Comparison of ENCODE assay signal across 25 mouse cellular contexts in the genomic region with DNA sequence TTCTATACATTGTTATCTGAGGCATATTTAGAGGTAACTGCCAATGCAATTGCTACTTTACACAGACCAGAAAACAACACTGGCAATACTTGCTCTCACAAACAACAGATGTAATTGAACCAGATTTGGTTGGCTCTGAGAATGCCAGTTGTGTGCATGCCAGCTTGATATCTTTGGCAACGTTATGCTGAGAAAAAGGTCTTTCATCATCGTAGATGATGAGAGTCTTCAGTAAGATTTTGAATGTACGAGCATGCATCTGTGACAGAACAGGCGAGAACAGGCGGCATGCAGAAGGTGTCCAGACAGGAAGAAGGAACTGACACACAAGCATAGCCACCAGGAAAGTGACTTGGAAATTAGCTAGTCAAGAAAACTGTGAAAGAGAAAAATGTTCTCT.
DNase-seq lines count a peak whose midpoint lies in the region; ATAC-seq and TF ChIP-seq lines count a peak whose summit lies in the region.
"Had no signal": no experiment of that assay in that cellular context is flagged by ENCODE, and none has a peak within 500 bp of the region (broad histone marks: within the 10 kb centered on the region; RNA-seq: fewer than 3 reads in every experiment).

No protein-coding gene starts in this region.

- no peak overlapping the region for H3K27ac ChIP-seq in heart, embryonic 12.5 days (ENCODE audit: poor library complexity, severe bottlenecking)
- no peak overlapping the region for H3K27ac ChIP-seq in liver, adult 2 months (replicated peaks; ENCODE audit: insufficient read depth, low read depth, low read length)
- no peak overlapping the region for H3K27ac ChIP-seq in liver, postnatal 0 days (ENCODE audit: low read depth)
- H3K27ac ChIP-seq in forebrain, postnatal 0 days (ENCODE audit: low read depth, low read length), result no peak overlapping the region
- H3K27ac ChIP-seq: embryonic facial prominence, embryonic 12.5 days; heart, embryonic 10.5 days; hindbrain, embryonic 12.5 days; kidney, postnatal 0 days; liver, embryonic 13.5 days had no signal

- ATAC-seq in heart, embryonic 12.5 days (ENCODE audit: insufficient number of reproducible peaks, low FRiP score), result no peak
- no peak for ATAC-seq in liver, postnatal 0 days
- ATAC-seq in forebrain, postnatal 0 days, result peak; percentile 77
- ATAC-seq: intestine, embryonic 16.5 days had no signal

- H3K4me3 ChIP-seq in heart, embryonic 12.5 days, result no peak overlapping the region
- H3K4me3 ChIP-seq in liver, adult 2 months (ENCODE audit: insufficient read depth, low read depth, low read length), result no peak overlapping the region
- no peak overlapping the region for H3K4me3 ChIP-seq in liver, postnatal 0 days (ENCODE audit: low read depth, low read length)
- H3K4me3 ChIP-seq in forebrain, postnatal 0 days (ENCODE audit: low read depth, low read length), result no peak overlapping the region
- H3K4me3 ChIP-seq: embryonic facial prominence, embryonic 12.5 days; heart, embryonic 10.5 days; hindbrain, embryonic 12.5 days; liver, embryonic 13.5 days had no signal

- H3K9ac ChIP-seq in heart, embryonic 12.5 days, result no peak overlapping the region
- H3K9ac ChIP-seq in liver, adult 2 months (ENCODE audit: low read depth, low read length), result no peak overlapping the region
- no peak overlapping the region for H3K9ac ChIP-seq in liver, postnatal 0 days (replicated peaks)
- no peak overlapping the region for H3K9ac ChIP-seq in forebrain, postnatal 0 days
- H3K9ac ChIP-seq: embryonic facial prominence, embryonic 12.5 days; hindbrain, embryonic 12.5 days; liver, embryonic 13.5 days had no signal

- no peak overlapping the region for H3K4me2 ChIP-seq in heart, embryonic 12.5 days
- H3K4me2 ChIP-seq in liver, postnatal 0 days (ENCODE audit: low read depth, low read length), result no peak overlapping the region
- no peak overlapping the region for H3K4me2 ChIP-seq in forebrain, postnatal 0 days (ENCODE audit: low read depth)
- H3K4me2 ChIP-seq: embryonic facial prominence, embryonic 12.5 days; hindbrain, embryonic 12.5 days; liver, embryonic 13.5 days had no signal

- 85% methylated on average over 5 of the region's 5 CpGs for WGBS in heart, embryonic 12.5 days
- 58% methylated on average over 5 of the region's 5 CpGs for WGBS in liver, adult 2 months
- 84% methylated on average over 5 of the region's 5 CpGs for WGBS in liver, postnatal 0 days (ENCODE audit: insufficient replicate concordance)
- 55% methylated on average over 5 of the region's 5 CpGs for WGBS in forebrain, postnatal 0 days

- no peak for TF ChIP-seq POLR2A in liver, adult 2 months (IDR thresholded peaks at IDR 0.05; ENCODE audit: extremely low read depth, insufficient read depth, low read length)

- peaks cover 4% of the 10 kb centered on the region; the same call in 1 of the 2 replicates for H3K79me2 ChIP-seq in liver, adult 2 months (ENCODE audit: control insufficient read depth, insufficient read depth, low read length)

- H3K4me1 ChIP-seq in heart, embryonic 12.5 days (replicated peaks), result no peaks in the 10 kb centered on the region
- H3K4me1 ChIP-seq in liver, adult 2 months (ENCODE audit: control insufficient read depth, insufficient read depth, low read length), result no peaks in the 10 kb centered on the region
- peaks cover 8% of the 10 kb centered on the region; the same call in 1 of the 2 replicates for H3K4me1 ChIP-seq in liver, postnatal 0 days (ENCODE audit: insufficient read depth)
- H3K4me1 ChIP-seq in forebrain, postnatal 0 days (ENCODE audit: insufficient read depth), result no peaks in the 10 kb centered on the region
- H3K4me1 ChIP-seq: heart, embryonic 10.5 days had no signal

- peaks cover 9% of the 10 kb centered on the region for H3K9me3 ChIP-seq in heart, embryonic 12.5 days (replicated peaks)
- H3K9me3 ChIP-seq in liver, postnatal 0 days (ENCODE audit: low read length), result peaks cover 5% of the 10 kb centered on the region; the same call in 1 of the 2 replicates
- peaks cover 7% of the 10 kb centered on the region for H3K9me3 ChIP-seq in forebrain, postnatal 0 days (ENCODE audit: low read length)

- peaks cover 9% of the 10 kb centered on the region for H3K36me3 ChIP-seq in heart, embryonic 12.5 days
- H3K36me3 ChIP-seq in liver, adult 2 months (ENCODE audit: control insufficient read depth, insufficient read depth, low read length), result no peaks in the 10 kb centered on the region; the same call in 1 of the 2 replicates
- 0 out of 2 replicates have a peak, but pooled peaks cover 2% of the 10 kb centered on the region for H3K36me3 ChIP-seq in liver, postnatal 0 days (replicated peaks; ENCODE audit: insufficient read depth, low read length)
- H3K36me3 ChIP-seq in forebrain, postnatal 0 days (ENCODE audit: insufficient read depth), result no peaks in the 10 kb centered on the region

- no peaks in the 10 kb centered on the region for H3K27me3 ChIP-seq in heart, embryonic 12.5 days (replicated peaks)
- H3K27me3 ChIP-seq in liver, adult 2 months (ENCODE audit: control insufficient read depth, insufficient read depth, low read length), result no peaks in the 10 kb centered on the region
- no peaks in the 10 kb centered on the region for H3K27me3 ChIP-seq in liver, postnatal 0 days (ENCODE audit: insufficient read depth, low read length)
- no peaks in the 10 kb centered on the region for H3K27me3 ChIP-seq in forebrain, postnatal 0 days (ENCODE audit: insufficient read depth, low read length)
- H3K27me3 ChIP-seq: embryonic facial prominence, embryonic 12.5 days; hindbrain, embryonic 12.5 days; liver, embryonic 13.5 days had no signal

- DNase-seq in heart, adult 11 months, result peak; percentile 40
- DNase-seq in liver, adult 2 months (ENCODE audit: extremely low read depth, low read depth, low spot score), result peak; percentile 24
- DNase-seq in liver, postnatal 0 days, result no peak
- DNase-seq in forebrain, postnatal 0 days, result peak; percentile 69
- DNase-seq in right cerebral cortex, adult 2 months (ENCODE audit: low spot score in 2 of 2), result no peak
- DNase-seq: adrenal gland, adult 2 months; adrenal gland, postnatal 36 days; B cell, adult 2 months; cerebellum, adult 9-10 months; cerebellum, postnatal 36 days; gastrocnemius, postnatal 14 days; heart, postnatal 36 days; kidney, adult 8-10 months; left cerebral cortex, postnatal 4 days; liver, embryonic 13.5 days; lung, adult 2 months; lung, postnatal 10 days; midbrain, embryonic 14.5 days; right cerebral cortex, postnatal 14 days had no signal

- no peak for TF ChIP-seq CTCF in liver, adult 2 months (IDR thresholded peaks at IDR 0.05; ENCODE audit: low read depth, low read length)
- TF ChIP-seq CTCF in liver, postnatal 0 days (IDR thresholded peaks at IDR 0.05; ENCODE audit: low read depth), result no peak
- no peak for TF ChIP-seq CTCF in forebrain, postnatal 0 days (IDR thresholded peaks at IDR 0.05; ENCODE audit: low read depth)

- no peak for TF ChIP-seq EP300 in liver, postnatal 0 days (IDR thresholded peaks at IDR 0.05; ENCODE audit: low read depth)

Comparison
In these comparisons a context has a peak if more than half of its experiments do, and no peak if none do; other contexts are left out.
1. DNase-seq: peak in heart, adult 11 months (single experiment), liver, adult 2 months (single experiment) and forebrain, postnatal 0 days (single experiment); none in liver, postnatal 0 days (single experiment) and right cerebral cortex, adult 2 months (0 of 2).